Mouse (Mus musculus) liver, embryonic 14.5 days (tissue): Measurements from ENCODE around the gene Uap1l1.

Experiments used
- CTCF ChIP-seq: IDR thresholded peaks from 2 replicates; pipeline ENCODE4 v1.5.1; 2016; ENCODE audit warnings: antibody characterized with exemption, low read depth, control low read depth
- EP300 ChIP-seq: IDR thresholded peaks from 2 replicates; pipeline ENCODE4 v1.6.1; 2016; ENCODE audit warnings: antibody characterized with exemption, low read depth

- TF ChIP-seq CTCF = 0 out of 2 replicates have a peak, but pooled peaks have one; percentile 2
- TF ChIP-seq EP300 = no peak
Observed at GRCm38 (mm10) chr2:25371764-25372643, 6.5 kb upstream of the Uap1l1 start, which contains the start of gene Sapcd2.
